Mouse (Mus musculus) C2C12 (cell line): ENCODE data around the gene Lrp2. TPM values are rescaled to one million over a fixed set of nuclear protein-coding genes. Genes with fewer than 3 reads are reported as not detected.

Source experiments
- H3K27me3 ChIP-seq: one replicate; pipeline ENCODE4 v1.6.1; 2011; ENCODE audit not compliant: control insufficient read depth, insufficient read depth, insufficient read length
- H3K36me3 ChIP-seq: one replicate; pipeline ENCODE4 v1.6.1; 2011; ENCODE audit not compliant: control insufficient read depth, insufficient read depth
- H3K4me3 ChIP-seq: one replicate; pipeline ENCODE4 v1.5.1; 2011; ENCODE audit warnings: mild to moderate bottlenecking, control low read depth; ENCODE audit not compliant: poor library complexity, insufficient read depth, severe bottlenecking
- H3K79me2 ChIP-seq: one replicate; pipeline ENCODE4 v1.6.1; 2011; ENCODE audit not compliant: control insufficient read depth, insufficient read depth
- H3K79me3 ChIP-seq: one replicate; pipeline ENCODE4 v1.6.1; 2011; ENCODE audit warnings: low read depth, control low read depth
- H3ac ChIP-seq: one replicate; pipeline ENCODE3; 2011; ENCODE audit warnings: low read depth; ENCODE audit not compliant: control insufficient read depth, insufficient read length
- CEBPB ChIP-seq: IDR thresholded peaks from one replicate; pipeline ENCODE4 v1.6.1; 2011; ENCODE audit warnings: low read depth, mild to moderate bottlenecking, control low read depth, moderate library complexity
- CTCF ChIP-seq: IDR thresholded peaks from one replicate; pipeline ENCODE4 v1.5.1; 2011; ENCODE audit not compliant: control insufficient read depth, insufficient read depth, insufficient read length
- FOSL1 ChIP-seq: IDR thresholded peaks from one replicate; pipeline ENCODE4 v1.8.0; 2011; ENCODE audit warnings: mild to moderate bottlenecking, low read length; ENCODE audit not compliant: poor library complexity, insufficient read depth, severe bottlenecking
- MAX ChIP-seq: IDR thresholded peaks from one replicate; pipeline ENCODE4 v1.6.1; 2011; ENCODE audit warnings: mild to moderate bottlenecking, control low read depth
- MYOD1 ChIP-seq: IDR thresholded peaks from one replicate; pipeline ENCODE4 v1.6.1; 2011; ENCODE audit warnings: low read depth; ENCODE audit not compliant: control insufficient read depth, insufficient read length
- MYOG ChIP-seq: IDR thresholded peaks from one replicate; pipeline ENCODE4 v1.6.1; 2011; ENCODE audit not compliant: control insufficient read depth, insufficient read length; ENCODE audit errors: extremely low read depth
- USF1 ChIP-seq: IDR thresholded peaks from one replicate; pipeline ENCODE4 v1.6.1; 2011; ENCODE audit warnings: low read depth, mild to moderate bottlenecking, control low read depth, moderate library complexity
- polyA plus RNA-seq: library from polyadenylated mRNA; unstranded; fragments of >200 nt; fragmentation: generic; extraction: Trizol; gene quantifications from one replicate; pipeline ENCODE4 v1.2.1, GENCODE M21; 2012; ENCODE audit warnings: missing spikeins

The Lrp2 gene
- polyA plus RNA-seq, 1 experiment: 0.68 TPM

DNA sequence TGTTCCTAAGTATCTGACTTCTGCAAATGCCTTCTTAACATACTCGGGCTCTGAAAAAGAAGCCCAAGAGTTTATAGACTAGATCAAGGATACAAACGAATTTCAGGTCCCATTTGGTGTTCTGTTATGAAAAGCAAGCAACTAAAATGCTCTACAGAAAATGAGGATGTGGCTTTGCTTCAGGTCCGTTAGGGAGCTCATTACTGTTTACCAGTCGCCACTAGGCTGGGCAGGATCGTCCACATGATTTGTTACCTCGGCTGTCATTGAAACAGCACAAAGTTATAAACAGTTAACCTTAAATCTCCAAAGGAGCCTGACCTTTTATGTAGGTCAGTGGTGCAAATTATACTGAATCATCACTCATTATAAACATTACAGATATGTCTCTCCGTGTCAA is 29.2 kb downstream of the Lrp2 start:
- Histone ChIP-seq H3K36me3 (no peaks in the 10 kb centered on the region), H3K4me3 (no peak overlapping the region), H3ac (no peak overlapping the region), H3K27me3 (peaks cover 3% of the 10 kb centered on the region), H3K79me3 (no peaks in the 10 kb centered on the region), H3K79me2 (no peaks in the 10 kb centered on the region)
- TF ChIP-seq CTCF: no peak
- TF ChIP-seq MAX: no peak
- TF ChIP-seq CEBPB: no peak
- no peak for TF ChIP-seq MYOG
- no peak for TF ChIP-seq USF1
- no peak for TF ChIP-seq FOSL1
- no peak for TF ChIP-seq MYOD1

DNA sequence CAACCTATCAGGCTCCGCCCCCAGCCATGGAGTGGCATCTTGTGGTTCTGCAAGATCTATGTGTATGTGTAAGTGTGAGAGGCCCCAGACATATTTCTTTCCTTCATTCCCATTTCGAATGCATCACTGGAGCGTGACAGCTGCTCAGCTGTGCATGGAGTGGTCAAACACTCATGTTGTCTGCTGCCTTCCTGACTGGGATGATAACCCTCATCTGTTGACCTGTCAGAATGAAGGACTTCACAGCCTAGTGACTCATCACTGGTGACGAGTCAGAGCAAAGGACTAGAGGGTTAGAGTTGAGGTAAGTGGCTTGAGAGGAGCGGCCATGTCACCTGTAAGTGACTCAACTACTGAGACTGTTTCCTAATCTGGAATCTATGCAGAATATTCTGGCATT is 34.2 kb downstream of the Lrp2 start:
- Histone ChIP-seq H3ac (no peak overlapping the region), H3K27me3 (no peaks in the 10 kb centered on the region)
- no peak for TF ChIP-seq MYOG
- no peak for TF ChIP-seq MAX
- no peak for TF ChIP-seq CEBPB
- TF ChIP-seq FOSL1: no peak
- TF ChIP-seq MYOD1: no peak
- no peak for TF ChIP-seq CTCF
- TF ChIP-seq USF1: no peak

DNA sequence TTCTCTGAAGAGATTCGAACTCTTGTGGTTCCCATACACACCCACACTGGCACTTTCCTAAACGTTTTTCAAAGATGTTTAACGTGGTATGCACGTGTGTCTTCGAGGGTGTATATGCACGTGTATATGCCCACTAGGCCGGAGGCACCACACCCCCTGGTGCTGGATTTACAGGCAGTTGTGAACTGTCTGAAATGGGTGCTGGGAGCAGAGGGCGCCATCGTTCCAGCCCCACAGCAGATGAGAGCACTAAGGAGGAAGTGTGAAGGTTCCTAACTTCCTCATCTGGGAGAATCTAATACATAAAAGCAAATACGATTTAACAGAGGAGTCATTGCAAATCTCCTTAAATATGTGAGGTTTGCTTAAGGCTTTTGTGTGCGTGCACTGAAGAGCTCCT is 39.0 kb downstream of the Lrp2 start:
- no peaks in the 10 kb centered on the region for H3K27me3 ChIP-seq
- no peak overlapping the region for H3K4me3 ChIP-seq
- H3K36me3 ChIP-seq: no peaks in the 10 kb centered on the region
- H3K79me2 ChIP-seq: no peaks in the 10 kb centered on the region
- TF ChIP-seq MYOD1 (no peak), MYOG (no peak), USF1 (no peak), CEBPB (no peak), FOSL1 (no peak)
- H3K79me3 ChIP-seq: no peaks in the 10 kb centered on the region
- H3ac ChIP-seq: no peak overlapping the region

More for the DNA sequence above, 34.2 kb downstream of the Lrp2 start:
- Histone ChIP-seq H3K79me2 (no peaks in the 10 kb centered on the region), H3K4me3 (no peak overlapping the region), H3K36me3 (no peaks in the 10 kb centered on the region), H3K79me3 (no peaks in the 10 kb centered on the region)

DNA sequence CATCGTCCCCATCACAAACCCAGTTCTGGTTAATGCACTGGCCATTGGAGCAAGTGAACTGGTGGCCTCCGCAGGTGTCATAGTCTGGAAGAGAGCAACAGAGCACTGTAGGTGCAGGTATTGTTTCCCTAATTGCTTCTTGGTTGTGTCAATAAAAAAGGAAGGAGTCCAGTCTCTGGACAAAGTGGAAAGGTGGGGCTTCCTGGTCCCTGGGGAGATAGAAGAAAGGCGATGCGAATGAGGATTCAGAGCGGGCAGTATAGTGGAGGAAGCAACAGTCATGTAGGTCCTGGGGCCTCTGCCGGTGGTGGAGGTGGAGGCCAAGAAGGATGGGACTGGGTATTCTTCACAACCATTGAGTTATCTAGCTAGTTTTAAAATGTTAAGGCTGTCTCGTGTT is 49.8 kb downstream of the Lrp2 start:
- no peak for TF ChIP-seq FOSL1
- TF ChIP-seq MYOD1: no peak
- TF ChIP-seq MAX: no peak
- no peak for TF ChIP-seq USF1
- no peak for TF ChIP-seq CTCF
- TF ChIP-seq CEBPB: no peak
- no peak for TF ChIP-seq MYOG
- H3K4me3 ChIP-seq: no peak overlapping the region
- H3K27me3 ChIP-seq: no peaks in the 10 kb centered on the region
- no peaks in the 10 kb centered on the region for H3K36me3 ChIP-seq
- H3K79me2 ChIP-seq: no peaks in the 10 kb centered on the region
- no peak overlapping the region for H3ac ChIP-seq
- no peaks in the 10 kb centered on the region for H3K79me3 ChIP-seq

DNA sequence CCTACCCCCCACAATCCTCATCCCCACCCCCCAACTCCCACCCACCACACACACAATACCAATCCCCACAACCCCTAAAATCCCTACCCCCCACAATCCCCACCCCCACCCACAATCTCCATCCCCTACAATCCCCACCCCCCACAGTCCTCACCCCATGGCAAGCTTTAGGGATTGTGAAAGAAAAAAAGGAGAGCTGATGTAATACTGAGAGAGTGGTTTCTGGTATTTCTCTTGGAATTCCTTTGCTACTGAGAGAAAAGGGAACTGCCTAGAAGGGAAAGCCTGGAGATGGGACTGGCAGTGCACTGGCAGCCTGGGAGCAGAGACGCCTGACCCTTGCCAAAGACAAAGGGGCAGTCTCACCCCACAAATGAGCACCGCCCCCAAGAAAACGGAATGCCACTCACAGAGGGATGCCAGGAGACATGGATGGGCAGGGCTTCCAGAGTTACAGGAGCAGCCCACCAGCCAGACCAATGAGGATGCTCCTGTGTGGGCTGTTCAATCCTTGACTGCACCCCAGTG is 54.3 kb downstream of the Lrp2 start:
- H3K27me3 ChIP-seq: no peaks in the 10 kb centered on the region
- no peaks in the 10 kb centered on the region for H3K36me3 ChIP-seq
- H3ac ChIP-seq: no peak overlapping the region
- no peak for TF ChIP-seq MAX
- no peak for TF ChIP-seq CTCF
- no peak for TF ChIP-seq MYOG
- TF ChIP-seq MYOD1: no peak
- no peak for TF ChIP-seq FOSL1
- no peak for TF ChIP-seq USF1
- no peak for TF ChIP-seq CEBPB
- no peaks in the 10 kb centered on the region for H3K79me2 ChIP-seq
- no peaks in the 10 kb centered on the region for H3K79me3 ChIP-seq
- H3K4me3 ChIP-seq: no peak overlapping the region

DNA sequence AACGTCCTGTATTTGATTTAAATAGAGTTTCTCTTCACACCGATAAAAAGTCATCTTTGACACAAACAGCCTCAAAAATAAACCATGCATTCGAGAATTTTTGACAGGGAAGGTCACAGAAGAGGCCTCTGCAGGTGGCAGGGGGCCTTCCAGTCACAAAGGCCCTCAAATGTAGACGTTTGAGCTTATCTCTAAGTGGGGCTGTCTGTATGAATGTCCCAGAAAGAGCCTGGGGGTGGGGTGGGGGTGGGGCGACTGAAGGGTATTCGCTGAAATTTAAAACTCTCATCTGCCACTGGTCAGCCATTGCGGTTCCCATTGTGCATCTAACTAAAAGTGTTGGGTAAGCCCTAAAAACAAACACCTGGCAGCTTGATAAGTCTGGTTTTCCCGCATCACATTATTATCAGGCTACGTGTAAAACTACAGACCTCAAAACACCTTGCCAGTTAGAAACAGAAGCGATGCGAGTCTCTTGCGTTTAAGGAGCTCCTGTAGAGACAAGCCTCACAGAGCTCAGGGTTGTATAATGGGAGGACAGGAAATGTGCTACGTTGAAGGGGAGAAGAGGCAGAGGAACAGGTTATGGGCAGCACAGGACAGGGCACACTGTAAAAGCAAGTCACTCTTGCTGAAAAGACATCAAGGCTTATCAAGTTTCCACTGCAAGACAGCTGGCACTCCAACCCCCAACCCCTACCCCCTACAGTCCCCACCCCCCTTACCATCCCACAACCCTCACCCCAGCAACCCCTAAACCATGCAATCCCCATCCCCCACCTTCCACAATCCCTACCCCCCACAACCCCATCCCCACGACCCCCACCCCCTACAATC is 55.0 kb downstream of the Lrp2 start:
- H3K79me2 ChIP-seq: no peaks in the 10 kb centered on the region
- H3K79me3 ChIP-seq: no peaks in the 10 kb centered on the region
- TF ChIP-seq CTCF: no peak
- no peak for TF ChIP-seq USF1
- TF ChIP-seq FOSL1: no peak
- TF ChIP-seq MAX: no peak
- TF ChIP-seq MYOG: no peak
- no peak for TF ChIP-seq MYOD1
- no peak for TF ChIP-seq CEBPB
- H3K4me3 ChIP-seq: no peak overlapping the region
- no peaks in the 10 kb centered on the region for H3K27me3 ChIP-seq
- H3ac ChIP-seq: no peak overlapping the region
- H3K36me3 ChIP-seq: no peaks in the 10 kb centered on the region
